Mouse (Mus musculus): ENCODE results near the gene Casp14.

- no peak for TF ChIP-seq POLR2A (IDR thresholded peaks at IDR 0.05; ENCODE audit: borderline replicate concordance, extremely low read depth, insufficient read depth, insufficient read length, poor library complexity, severe bottlenecking)
- no peak for TF ChIP-seq CTCF (IDR thresholded peaks at IDR 0.05; ENCODE audit: borderline replicate concordance, extremely low read depth, insufficient read depth, insufficient read length)
Observed at GRCm38 (mm10) chr10:78716231-78716630, 1.9 kb downstream of the Casp14 start.
